Mouse (Mus musculus): ENCODE measurements around the gene Rhobtb1.

Rhobtb1 gene

GRCm38 (mm10) chr10:69324816-69325215 lies 173.6 kb downstream of the Rhobtb1 start:
- DNase-seq (ENCODE audit: low spot score) = no peak

DNA sequence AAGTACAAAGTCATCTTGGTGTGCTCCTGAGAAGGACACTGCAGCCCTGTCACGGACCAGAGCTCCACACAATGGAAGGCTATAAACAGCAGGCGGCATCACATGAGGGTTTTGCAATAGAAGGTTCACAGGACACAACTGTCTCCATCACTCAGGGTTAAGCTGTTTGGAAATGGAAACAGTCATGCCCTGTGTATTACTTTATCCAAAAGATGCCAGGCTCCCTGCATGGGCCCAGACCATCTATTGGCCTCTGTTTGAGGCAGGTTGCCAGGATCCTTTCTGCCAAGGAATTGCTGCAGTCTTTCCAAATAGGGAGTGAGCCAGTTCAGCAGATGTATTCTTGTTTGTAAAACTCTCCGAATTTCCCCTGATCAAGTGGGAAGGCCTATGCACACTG lies 175.2 kb downstream of the Rhobtb1 start:
- DNase-seq (ENCODE audit: low spot score) = peak; percentile 51

- no peak for DNase-seq (ENCODE audit: low spot score)
Observed at GRCm38 (mm10) chr10:69327362-69327761, 176.1 kb downstream of the Rhobtb1 start.

DNA sequence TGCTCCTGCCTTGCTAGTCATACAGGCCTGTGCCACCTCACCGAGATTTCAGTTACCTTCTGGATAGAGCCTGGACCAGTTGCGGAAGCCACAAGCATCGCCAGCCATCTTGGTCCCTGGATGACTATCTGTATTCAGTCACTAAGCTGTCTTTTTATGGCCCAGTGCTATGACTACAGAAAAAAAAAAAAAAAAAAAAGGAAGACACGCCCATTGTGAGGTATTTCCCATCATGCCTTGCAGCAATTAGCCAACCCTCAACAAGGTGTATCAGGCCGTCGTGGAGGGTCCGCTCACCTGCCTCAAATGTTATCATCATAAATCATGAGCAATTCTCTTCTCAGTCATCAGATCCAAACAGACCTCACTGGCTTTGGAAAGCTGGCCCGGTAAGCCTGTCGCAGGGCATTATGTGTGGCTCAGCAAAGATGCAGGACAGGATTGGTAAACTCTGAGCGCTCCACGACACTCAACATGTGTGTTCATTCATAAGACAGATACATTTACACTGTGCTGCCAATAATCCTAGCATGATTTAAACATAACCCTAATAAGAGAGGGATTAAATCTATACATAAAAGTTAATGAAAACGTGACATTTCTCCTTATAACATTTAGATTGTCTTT lies 176.9 kb downstream of the Rhobtb1 start:
- no peak for DNase-seq (ENCODE audit: low spot score)

GRCm38 (mm10) chr10:69328656-69329046 lies 177.4 kb downstream of the Rhobtb1 start:
- DNase-seq (ENCODE audit: low spot score) = no peak

DNA sequence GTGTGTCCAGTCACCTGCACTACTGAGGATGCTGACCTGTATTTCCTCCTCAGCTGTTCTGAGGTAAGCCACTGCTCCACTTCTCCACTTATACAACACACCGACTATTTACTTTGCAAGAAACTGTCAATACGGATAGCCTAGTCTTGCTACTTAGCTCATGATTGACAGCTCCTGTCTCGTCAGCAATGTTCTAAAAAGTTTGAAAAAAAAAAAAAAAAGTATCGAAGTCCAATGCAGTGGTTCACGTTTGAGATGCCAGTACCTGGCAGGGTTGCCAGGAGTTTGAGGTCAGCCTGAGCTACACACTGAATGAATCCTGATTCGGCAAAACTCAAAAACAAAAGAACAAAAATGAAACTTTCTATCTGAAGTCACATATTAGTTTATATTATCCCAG lies 180.0 kb downstream of the Rhobtb1 start:
- DNase-seq (ENCODE audit: low spot score) = no peak

DNA sequence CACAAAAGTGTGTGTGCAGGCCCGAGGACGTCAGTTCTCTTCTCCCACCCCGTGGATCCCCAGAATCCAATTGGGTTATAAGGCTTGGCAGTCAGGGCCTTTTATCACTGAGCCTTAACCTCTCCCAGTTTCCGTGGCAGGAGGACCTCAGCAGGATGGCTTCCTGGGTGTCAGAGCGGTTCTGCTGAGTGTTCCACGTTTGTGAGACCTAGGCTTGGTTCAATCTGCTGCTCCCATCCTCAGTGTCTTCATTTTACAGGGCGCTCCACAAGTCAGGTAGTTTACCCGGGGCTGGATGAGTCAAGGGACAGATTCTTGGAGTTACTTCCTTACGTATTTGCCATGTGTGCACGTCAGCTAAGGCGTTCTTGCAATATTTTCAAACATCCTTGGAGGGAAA lies 182.0 kb downstream of the Rhobtb1 start:
- no peak for DNase-seq (ENCODE audit: low spot score)

DNA sequence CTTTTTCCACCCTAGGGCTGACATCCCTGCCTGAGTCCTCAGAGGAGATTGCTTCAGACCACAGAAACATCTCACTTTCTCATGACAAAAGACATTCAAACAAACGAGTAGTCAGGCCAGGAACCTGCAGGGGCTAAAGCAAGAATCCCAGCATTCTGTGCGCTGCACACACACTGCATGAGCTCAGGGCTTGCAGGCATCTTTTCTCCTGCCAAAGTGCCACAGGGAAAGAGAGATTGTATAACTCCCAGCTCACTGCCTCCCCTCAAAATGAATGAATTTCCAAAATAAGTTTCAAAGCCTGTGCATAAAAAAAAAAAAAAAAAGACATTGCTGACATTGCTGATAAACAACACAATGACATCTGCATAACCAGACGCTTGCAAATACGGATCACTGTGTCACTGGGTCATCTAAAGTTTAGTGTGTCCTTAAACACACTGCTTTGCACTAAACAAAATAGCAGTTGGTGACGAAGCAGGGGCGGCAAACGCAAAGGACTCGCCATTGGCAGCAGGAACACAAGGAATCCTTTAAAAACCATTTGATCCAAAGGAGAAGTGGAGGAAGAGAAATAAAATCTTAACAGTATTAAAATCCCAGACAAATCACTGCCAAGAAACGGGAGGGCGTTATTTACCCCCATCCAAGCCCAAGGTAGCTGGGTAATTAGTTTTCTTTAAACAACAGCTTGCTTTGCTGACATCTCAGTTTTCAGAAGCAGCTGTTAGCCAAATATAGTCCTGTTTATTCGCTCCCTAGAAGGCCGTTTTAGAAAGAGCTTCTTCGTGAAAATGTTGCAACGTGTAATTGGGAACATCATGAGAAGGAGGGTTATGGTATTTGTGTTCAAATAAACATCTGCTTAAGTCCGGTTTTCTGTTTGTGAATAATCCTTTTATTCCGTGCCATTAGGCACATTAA lies 183.3 kb downstream of the Rhobtb1 start:
- no peak for DNase-seq (ENCODE audit: low spot score)

DNA sequence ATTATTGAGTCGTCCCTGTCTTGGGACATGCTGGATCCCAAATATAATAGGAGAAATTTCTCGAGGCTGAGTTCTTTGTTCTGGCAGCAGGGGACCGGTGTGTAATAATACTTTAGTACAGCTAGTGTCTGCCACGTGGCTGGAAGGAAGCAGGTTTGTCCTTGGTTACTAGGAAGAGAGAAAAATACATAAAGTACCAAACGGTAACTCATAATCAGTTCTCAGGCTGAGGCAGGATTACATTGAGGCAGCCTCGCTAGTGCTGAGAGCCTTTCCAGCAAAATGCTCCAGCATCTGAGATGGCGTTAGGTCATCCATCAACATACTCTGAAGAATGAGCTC lies 183.9 kb downstream of the Rhobtb1 start:
- DNase-seq (ENCODE audit: low spot score) = no peak

- no peak for DNase-seq (ENCODE audit: low spot score)
Observed at GRCm38 (mm10) chr10:69335611-69336010, 184.4 kb downstream of the Rhobtb1 start.

- DNase-seq (ENCODE audit: low spot score) = no peak
Observed at GRCm38 (mm10) chr10:69336219-69336618, 185.0 kb downstream of the Rhobtb1 start.

DNA sequence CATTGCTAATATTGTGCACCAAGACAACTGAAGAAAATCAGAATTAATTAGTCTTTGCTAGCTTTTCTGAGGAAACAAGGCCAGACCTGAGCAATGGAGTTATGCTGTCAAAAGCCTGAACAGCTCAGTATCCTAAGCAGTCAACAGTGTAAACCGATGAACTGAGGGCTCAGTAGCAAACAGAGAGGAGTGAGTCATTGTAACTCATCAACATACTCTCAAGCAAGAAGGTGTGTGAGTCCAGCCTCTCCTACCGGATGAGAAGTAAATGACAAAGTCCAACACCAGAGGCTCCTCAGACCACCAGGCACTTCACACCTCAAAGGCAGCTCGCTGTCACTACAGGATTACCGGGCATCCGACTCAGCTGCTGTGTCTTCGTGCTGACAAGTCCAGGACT lies 188.8 kb downstream of the Rhobtb1 start:
- no peak for DNase-seq (ENCODE audit: low spot score)
